ENCODE assay signal across 14 mouse cellular contexts in the genomic region with DNA sequence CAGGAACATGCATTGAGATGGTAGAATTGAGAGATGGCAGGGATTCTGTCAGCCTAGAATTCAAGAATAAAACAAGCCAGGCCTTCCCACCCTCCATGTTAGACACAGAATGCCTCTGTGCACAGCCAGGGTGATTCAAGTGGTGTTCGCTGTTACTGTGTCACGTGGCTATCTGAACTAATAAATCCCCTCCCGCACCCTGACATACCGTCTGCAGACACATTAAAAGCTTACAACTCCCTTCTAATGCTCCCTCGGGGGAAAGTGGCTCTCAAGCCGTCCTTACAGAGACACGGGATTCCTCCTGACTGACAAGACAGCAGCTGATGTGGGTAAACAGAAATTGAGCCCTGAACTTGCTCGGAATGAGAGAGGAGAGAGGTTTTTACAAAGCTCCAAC.
A peak's percentile ranks its signal among the peaks of the same experiment; 100 is the strongest.
DNase-seq lines count a peak whose midpoint lies in the region; ATAC-seq lines count a peak whose summit lies in the region.
"Had no signal": no experiment of that assay in that cellular context is flagged by ENCODE, and none has a peak within 500 bp of the region (broad histone marks: within the 10 kb centered on the region; RNA-seq: fewer than 3 reads in every experiment).

No protein-coding gene starts in this region.

- WGBS in kidney, embryonic 15.5 days, result 24% methylated on average over 8 of the region's 8 CpGs
- WGBS in intestine, embryonic 16.5 days, result 20% methylated on average over 8 of the region's 8 CpGs
- 19% methylated on average over 8 of the region's 8 CpGs for WGBS in stomach, embryonic 14.5 days

- no peak for ATAC-seq in kidney, embryonic 15.5 days (replicated peaks; ENCODE audit: low FRiP score)
- ATAC-seq in intestine, embryonic 16.5 days, result peak; percentile 41; the same call in 1 of the 2 replicates
- no peak for ATAC-seq in stomach, embryonic 14.5 days (ENCODE audit: insufficient number of reproducible peaks, insufficient read depth, low FRiP score, low read depth)
- ATAC-seq: liver, embryonic 12.5 days had no signal

- 0 out of 2 replicates have a peak overlapping the region, but pooled peaks have one; percentile 18 for H3K27ac ChIP-seq in kidney, embryonic 15.5 days
- peak overlapping the region; percentile 39 for H3K27ac ChIP-seq in intestine, embryonic 16.5 days (ENCODE audit: low read length)
- peak overlapping the region; percentile 86 for H3K27ac ChIP-seq in stomach, embryonic 14.5 days (ENCODE audit: low read length)
- H3K27ac ChIP-seq: forebrain, embryonic 13.5 days; liver, embryonic 12.5 days had no signal

- H3K27me3 ChIP-seq in kidney, embryonic 15.5 days, result peaks cover 13% of the 10 kb centered on the region; the same call in 1 of the 2 replicates
- no peaks in the 10 kb centered on the region for H3K27me3 ChIP-seq in intestine, embryonic 16.5 days (replicated peaks; ENCODE audit: control insufficient read depth, insufficient read depth, low read length)
- no peaks in the 10 kb centered on the region for H3K27me3 ChIP-seq in stomach, embryonic 14.5 days (ENCODE audit: control insufficient read depth, insufficient read depth, low read length)
- H3K27me3 ChIP-seq: liver, embryonic 12.5 days had no signal

- no peak overlapping the region for H3K4me3 ChIP-seq in kidney, embryonic 15.5 days (replicated peaks)
- H3K4me3 ChIP-seq in intestine, embryonic 16.5 days (ENCODE audit: low read length), result no peak overlapping the region
- no peak overlapping the region for H3K4me3 ChIP-seq in stomach, embryonic 14.5 days (ENCODE audit: low read depth, low read length)
- H3K4me3 ChIP-seq: forebrain, embryonic 13.5 days; liver, embryonic 12.5 days had no signal

- no peaks in the 10 kb centered on the region for H3K36me3 ChIP-seq in kidney, embryonic 15.5 days
- H3K36me3 ChIP-seq in intestine, embryonic 16.5 days (ENCODE audit: control insufficient read depth, insufficient read depth, low read length), result no peaks in the 10 kb centered on the region
- H3K36me3 ChIP-seq in stomach, embryonic 14.5 days (ENCODE audit: control insufficient read depth, insufficient read depth, low read length), result no peaks in the 10 kb centered on the region
- H3K36me3 ChIP-seq: liver, embryonic 12.5 days had no signal

- peak; percentile 31 for DNase-seq in embryo, embryonic 10 days (ENCODE audit: low spot score)
- DNase-seq in embryo, embryonic 11 days, result no peak
- no peak for DNase-seq in kidney, adult 8-10 months
- DNase-seq in adrenal gland, adult 8-10 months, result no peak
- no peak for DNase-seq in urinary bladder, postnatal 4 days (ENCODE audit: low spot score in 2 of 2)
- DNase-seq: cerebellum, adult 18-20 months; heart, postnatal 36 days; kidney, adult 2 months; lung, postnatal 14 days had no signal

- peaks cover 35% of the 10 kb centered on the region for H3K4me1 ChIP-seq in kidney, embryonic 15.5 days
- peaks cover 20% of the 10 kb centered on the region for H3K4me1 ChIP-seq in intestine, embryonic 16.5 days (ENCODE audit: control insufficient read depth, insufficient read depth, low read length)
- peaks cover 23% of the 10 kb centered on the region for H3K4me1 ChIP-seq in stomach, embryonic 14.5 days (ENCODE audit: control insufficient read depth, insufficient read depth, low read length)
- H3K4me1 ChIP-seq: liver, embryonic 12.5 days had no signal

- H3K9ac ChIP-seq in kidney, embryonic 15.5 days, result no peak overlapping the region
- H3K9ac ChIP-seq in intestine, embryonic 16.5 days (ENCODE audit: low read depth, low read length), result peak overlapping the region; percentile 38; the same call in 1 of the 2 replicates
- no peak overlapping the region for H3K9ac ChIP-seq in stomach, embryonic 14.5 days (replicated peaks; ENCODE audit: low read depth, low read length)
- H3K9ac ChIP-seq: forebrain, embryonic 13.5 days; liver, embryonic 12.5 days had no signal

- no peak overlapping the region for H3K4me2 ChIP-seq in kidney, embryonic 15.5 days
- H3K4me2 ChIP-seq in intestine, embryonic 16.5 days (ENCODE audit: low read depth, low read length), result no peak overlapping the region
- no peak overlapping the region for H3K4me2 ChIP-seq in stomach, embryonic 14.5 days (replicated peaks; ENCODE audit: low read depth, low read length)
- H3K4me2 ChIP-seq: forebrain, embryonic 13.5 days; liver, embryonic 12.5 days had no signal

- H3K9me3 ChIP-seq in kidney, embryonic 15.5 days (replicated peaks), result no peaks in the 10 kb centered on the region
- no peaks in the 10 kb centered on the region for H3K9me3 ChIP-seq in intestine, embryonic 16.5 days (ENCODE audit: control insufficient read depth, low read length)
- no peaks in the 10 kb centered on the region for H3K9me3 ChIP-seq in stomach, embryonic 14.5 days (ENCODE audit: control insufficient read depth, low read depth, low read length)
- H3K9me3 ChIP-seq: forebrain, embryonic 13.5 days; liver, embryonic 12.5 days had no signal

Comparison
In these comparisons a context has a peak if more than half of its experiments do, and no peak if none do; other contexts are left out.
1. H3K27ac ChIP-seq: peak in every context shown above with its lines; median percentile 86 in stomach, embryonic 14.5 days; 39 in intestine, embryonic 16.5 days; 18 in kidney, embryonic 15.5 days.